Mouse (Mus musculus): Measurements from ENCODE around the gene Odc1.

Gene Odc1

DNA sequence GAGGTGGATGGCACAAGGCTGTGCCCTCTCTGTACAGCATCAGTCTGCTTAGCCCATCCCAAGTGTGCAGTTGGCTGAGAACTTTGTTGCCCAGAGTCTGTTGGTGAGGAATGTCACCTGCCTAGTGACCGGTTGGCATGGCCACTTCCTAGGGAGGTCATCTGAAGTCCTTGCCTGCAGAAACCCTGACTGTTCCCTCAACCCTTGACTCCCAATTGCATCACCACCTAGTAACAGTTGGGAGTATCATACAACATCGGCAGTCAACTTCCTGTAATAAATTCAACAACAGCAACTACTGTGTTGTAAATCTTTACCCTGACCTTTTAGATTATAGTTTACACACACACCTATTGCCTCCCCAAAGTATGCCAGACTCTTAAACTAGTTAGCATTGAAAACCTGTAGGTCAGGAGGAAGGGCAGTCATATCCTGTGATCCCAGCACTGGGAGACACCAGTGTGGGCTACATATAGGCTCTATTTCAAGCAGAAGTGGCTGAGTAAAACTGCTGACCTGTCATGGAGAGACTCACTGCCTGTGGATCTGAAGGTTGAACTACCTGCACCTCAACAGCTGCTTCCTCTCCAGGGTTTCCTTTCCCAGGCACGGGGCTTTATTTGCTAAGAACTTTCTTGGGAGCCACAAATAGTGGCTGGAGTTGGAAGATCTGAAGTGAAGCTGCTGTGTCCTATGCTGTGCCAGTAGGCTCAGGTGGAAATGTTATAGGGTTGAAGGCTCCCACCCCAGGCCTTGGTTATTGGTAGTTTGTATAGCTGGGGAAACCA is 6.8 kb downstream of the Odc1 start:
- DNase-seq = no peak

DNA sequence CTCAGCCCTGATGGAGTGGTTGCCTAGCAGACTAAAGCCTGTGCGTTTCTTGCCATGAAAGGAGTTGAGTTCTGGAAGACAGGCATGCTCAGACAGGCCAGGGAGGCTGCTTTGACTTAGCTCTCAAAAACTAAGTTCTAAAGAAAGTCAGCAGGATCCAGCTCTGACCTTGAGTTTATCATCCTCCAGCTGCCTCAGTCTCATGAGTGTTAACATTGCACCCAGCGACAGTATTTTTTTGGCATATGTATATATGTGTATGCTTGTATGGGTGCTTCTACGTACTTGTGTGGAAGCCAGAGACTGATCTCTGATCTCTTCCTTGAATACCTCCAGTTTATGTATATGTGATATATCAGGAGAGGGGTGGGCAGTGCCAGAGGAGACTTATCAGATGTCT is 7.8 kb downstream of the Odc1 start:
- DNase-seq = no peak

DNA sequence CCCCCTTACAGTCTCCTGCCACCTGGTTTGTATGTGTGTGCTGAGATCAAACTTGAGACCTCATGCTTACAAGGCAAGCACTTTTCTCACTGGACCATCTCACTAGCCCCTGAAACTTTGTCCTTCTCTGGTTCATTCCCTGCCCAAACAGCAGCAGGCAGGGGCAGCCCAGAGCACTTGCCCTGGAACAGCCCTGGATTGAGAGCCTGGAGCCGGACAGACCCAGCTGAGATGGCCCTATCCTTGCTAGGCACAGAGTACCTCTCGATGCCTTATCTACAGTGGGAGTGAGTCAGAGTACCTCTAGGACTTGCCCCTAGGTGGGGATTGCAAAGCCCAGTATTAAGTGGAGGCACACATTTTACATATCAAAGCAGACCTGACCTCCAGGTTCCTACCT is 8.4 kb downstream of the Odc1 start:
- no peak for DNase-seq

DNA sequence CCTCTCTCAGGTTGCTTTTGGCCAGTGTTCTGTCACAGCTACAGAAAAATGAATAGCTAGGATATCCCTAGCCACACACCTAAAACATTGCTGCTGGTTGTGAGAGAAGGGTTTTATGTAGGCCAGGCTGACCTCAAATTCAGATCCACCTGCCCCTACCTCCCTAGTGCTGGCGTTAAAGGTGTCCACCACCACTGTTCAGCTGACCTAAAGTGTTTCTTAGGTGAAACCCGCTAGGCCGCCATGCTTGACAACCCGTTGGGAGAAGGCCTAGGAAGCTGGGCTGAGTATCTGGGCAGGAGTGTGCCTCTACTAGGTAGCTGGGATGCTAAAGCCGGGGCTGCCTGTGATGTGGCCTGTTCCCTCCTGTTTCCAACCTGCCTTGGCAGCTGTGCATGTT is 9.0 kb downstream of the Odc1 start:
- DNase-seq = no peak

DNA sequence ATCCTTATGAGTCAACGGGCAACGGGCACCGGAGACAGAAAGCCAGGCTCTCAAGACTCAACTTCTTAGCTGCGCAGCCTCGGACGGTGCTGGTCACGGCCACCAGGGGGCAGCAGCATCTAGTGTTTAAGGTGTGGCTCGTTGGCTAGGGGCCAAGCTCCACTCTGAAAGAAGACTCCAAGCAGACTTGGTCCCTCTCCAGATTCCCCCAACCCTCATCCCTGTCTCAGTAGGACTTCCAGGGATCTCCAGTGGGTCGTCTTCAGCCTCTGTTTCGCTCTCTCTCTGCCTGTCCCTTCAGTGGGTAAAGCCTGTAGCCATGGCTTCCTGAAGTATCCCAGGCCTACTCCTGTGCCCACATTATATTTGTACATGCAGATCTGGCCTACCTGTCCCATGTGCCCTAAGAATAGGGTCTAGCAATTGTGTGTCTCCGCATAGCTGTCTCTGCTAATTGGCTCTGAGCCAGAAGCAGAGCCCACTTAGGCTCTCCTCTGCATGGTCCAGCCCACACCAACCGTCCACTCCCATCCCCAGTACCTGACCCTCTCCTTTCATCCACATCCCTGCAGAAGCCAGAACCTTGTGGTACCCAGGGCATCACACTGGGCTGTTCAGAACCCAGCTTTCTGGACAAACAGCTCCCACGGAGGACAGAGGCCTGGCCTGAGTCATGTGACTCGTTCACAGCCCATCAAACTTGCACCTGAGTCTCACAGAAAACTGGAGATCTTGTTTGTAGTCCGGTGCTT is 9.8 kb downstream of the Odc1 start:
- peak; percentile 89 for DNase-seq

DNA sequence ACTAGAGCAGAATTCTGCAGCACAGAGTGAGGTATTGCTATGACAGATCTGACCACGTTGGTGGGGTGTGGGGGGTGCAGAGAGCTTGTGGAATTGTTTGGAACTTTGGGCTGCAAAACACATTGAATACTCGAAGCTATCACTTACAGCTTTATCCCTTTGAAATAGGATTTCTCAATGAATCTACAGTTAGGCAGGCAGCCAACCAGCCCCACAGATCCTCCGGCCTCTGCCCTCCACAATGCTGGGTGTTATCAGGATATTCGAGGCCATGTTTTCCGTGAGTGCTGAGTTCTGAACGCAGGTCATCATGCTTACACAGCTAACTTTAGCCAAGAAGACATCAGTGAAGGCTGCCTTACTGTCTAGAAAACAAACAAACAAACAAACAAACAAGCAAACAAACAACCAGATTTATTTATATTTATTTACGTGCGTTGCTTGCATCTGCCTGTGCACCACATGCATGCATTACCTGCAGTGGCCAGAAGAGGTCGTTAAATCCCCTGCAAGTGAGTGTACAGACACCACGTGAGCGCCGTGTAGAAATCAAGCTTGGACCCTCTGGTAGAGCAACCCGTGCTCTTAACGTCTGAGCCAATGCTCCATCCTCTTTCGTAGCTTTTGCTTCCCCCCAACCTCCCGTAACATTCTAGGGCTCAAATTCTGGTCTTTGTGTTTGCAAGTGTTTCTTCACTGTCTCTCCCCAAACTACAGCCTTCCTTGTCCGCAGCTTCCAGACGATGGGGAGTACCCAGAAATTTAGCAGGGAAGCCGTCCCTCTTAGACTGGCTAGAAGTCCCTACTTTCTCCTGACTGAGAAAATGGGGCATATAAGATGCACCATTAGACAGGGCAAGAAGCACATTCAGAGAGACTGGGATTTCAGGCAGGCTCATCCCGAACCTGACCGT is 12.1 kb downstream of the Odc1 start:
- peak; percentile 71 for DNase-seq

DNA sequence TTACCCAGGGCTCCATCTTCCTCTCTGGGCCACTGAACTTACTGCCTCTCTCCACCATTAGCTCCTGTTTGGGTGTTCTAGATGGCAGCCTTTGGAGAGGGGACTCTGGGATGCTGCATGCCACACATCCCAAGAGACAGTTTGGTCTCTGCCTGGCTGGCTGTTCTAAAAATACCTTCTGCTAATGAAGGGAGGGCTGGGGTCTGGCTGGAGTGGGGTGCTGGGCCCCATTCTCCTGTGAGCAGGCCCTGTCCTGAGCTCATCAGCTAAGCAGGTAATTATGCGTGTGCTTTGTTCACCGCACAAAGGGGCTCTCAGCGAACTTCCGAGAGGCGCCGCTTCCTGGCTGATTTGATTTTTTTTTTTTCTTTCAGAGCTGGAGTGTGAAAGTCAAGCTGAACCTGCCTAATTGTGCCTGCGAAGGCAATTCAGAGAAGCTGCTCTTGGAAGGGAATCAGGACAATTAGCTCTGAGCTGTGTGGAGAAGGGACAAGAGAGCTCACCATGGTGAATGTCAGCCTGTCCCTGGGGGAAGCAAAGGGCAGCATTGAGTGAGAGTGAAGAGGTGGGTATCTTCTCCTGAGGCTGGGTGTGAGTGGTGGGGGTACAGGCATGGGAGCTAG is 12.9 kb downstream of the Odc1 start:
- no peak for DNase-seq

DNA sequence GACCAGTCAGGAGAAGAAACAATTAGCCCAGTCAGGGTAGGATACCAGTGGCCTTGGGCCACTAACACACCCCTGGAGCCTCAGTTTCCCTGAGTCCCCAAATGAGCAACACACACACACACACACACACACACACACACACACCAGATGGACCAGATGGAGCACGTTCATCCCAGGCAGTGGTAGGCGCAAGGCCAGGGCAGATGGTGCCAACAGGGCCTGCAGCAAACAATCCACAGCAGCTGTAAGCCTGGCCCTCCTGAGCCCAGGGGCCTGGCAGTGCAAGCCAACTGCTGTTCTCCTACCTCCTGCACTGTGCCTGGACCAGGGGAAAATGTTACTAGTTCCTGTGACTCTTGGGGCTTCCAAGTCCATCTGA is 13.4 kb downstream of the Odc1 start:
- no peak for DNase-seq

DNA sequence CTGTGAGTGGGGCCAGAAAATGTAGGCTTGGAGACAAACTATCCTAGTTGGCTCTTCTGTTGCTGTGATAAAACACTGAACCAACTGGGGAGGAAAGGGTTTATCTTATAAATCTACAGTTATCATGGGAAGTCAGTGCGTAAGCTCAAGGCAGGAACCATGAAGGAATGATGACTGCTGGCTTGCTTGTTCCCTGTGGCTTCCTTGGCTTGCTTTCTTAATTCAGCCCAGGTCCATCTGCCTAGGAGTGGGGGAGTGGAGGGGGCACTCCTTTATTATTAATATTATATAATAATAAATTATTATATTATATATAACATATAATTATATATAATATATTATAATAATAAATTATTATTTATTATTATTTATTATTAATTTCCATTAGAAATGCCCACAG is 17.8 kb downstream of the Odc1 start:
- no peak for DNase-seq

DNA sequence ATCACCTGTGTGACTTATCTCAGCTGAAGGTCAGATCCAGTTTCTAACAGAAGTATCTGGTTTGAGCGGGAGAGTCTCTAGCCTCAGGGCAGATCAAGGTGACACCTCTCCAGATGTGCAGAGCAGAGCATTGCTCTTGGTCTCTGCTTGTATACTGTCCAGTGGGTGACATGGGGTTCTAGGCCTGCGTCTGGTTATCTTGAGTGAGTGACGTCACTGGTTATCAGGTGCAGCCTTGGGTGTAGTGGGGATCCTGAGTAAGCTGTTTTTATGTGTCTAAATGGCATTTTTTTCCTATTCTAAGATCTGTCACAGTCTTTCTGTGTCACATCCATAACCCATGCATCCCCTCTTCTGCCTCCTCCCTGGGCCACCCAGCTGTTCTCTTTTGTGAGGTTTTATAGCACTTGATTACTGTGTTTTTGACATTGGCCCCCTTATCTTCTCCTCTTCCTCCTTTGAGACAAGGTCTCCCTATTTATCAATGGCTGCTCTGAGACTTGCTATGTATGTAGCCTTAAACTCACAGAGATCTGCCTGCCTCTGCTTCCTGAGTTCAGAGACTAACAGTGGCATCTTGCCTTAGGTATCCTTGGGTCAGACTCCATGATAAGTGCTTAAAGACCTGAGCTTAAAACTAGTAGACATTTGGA is 20.9 kb downstream of the Odc1 start:
- DNase-seq = no peak

DNA sequence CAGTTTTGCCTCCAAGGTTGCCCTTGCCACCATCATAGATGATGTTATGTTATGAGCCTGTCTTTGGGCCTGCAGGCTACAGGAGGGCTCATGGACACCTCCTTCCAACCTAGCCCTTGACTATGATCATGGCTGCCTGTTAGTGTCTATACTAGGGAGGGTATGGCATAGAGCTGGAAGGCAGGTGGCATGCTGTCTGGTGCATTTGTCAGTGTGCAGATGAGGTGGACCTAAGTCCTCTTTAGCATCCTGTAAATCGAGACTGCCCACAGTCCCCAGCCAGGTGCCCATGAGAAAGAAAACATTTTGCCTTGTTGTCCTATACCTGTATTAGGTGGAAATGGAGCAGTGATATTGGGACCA is 21.4 kb downstream of the Odc1 start:
- DNase-seq = no peak

DNA sequence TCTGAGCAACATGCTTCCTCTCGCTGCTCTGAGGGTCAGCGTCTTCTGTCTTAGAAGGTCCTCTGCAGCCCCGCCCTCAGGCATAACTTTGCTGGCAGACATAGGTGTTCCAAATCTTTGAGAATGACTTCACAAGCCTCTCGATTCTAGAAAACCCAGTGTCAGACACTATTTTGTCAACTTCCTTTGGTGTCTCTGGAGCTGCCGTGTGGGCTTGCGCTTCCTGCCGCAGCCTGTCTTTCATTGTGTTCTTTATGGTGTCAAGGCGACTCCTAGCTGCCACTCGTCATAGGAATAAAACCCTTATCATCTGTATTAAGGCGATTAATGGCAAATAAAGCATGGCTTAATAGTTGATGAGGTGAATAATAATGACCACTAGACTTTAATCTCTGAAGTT is 24.0 kb downstream of the Odc1 start:
- peak; percentile 39 for DNase-seq

DNA sequence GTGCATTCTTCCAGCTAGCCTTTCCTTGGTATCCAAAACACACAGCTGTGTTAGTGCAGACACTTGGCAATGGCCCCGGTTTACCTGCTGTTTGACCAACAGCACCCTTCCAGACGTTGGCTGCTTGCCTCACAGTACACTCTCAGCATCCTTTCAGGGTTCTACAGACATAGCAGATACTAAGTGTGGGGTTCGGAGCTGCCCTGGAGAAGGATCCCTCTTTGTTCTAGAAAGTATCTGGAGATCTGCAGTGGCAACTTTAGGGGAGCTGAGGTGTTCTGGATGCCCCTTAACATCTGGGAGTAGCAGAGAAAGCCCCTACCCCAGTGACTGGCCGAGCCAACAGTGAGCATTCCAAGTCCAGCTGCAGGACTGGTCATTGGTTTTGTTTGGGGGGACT is 30.0 kb downstream of the Odc1 start:
- DNase-seq = no peak

DNA sequence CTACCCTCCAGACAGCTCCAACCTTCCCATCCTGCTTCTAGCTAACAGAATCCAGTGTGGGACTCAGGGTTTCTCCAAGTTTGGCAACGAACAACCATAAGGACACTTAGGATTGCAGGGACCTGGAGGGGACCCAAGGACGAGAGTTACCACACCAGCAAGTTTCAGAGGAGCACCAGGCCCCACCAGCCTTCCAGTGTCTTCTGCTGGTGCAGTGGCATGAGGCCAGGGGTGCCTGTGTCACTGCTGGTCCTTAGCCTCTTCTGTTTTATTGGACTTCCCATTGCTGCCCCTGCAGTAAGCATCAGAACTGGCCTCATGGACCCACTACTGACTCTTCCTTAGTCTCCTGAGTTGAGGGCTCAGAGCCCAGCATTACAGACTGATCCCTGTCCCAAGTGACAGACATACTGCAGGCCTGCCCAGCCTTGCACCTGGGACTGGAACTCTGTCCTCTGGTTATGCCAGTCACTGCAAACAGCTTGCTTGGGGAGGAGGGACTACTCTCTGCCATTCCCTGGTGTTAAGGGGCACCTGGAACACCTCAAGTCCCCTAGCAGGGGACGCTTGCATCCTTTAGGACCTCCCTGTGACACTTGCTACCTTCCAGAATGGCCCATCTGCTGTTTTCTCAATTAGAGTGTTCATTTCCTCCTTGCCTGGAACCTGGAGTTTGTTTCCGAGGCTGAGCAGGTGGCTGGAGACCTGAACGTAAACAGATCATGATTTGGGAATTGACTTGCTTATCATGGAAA is 30.7 kb downstream of the Odc1 start:
- DNase-seq = no peak

DNA sequence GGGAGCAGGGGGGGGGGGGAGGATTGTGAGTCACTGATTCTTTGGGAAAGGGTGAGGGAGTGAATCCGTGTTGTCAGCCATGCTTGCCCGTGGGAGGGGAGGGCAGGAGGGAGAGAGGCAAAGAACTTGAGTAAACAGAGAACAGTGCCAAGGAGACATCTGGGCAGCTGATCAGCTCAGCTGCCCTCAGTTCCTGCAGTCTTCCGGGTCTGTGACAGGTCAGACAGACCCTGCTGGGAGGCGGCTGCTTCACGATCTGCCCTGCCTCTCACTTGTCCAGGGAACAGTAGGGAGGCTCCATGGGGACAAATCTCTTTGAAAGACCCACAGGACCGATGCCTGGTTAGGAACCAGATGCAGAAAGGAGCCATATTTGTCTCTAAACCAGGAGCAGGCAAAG is 31.4 kb downstream of the Odc1 start:
- DNase-seq = no peak

DNA sequence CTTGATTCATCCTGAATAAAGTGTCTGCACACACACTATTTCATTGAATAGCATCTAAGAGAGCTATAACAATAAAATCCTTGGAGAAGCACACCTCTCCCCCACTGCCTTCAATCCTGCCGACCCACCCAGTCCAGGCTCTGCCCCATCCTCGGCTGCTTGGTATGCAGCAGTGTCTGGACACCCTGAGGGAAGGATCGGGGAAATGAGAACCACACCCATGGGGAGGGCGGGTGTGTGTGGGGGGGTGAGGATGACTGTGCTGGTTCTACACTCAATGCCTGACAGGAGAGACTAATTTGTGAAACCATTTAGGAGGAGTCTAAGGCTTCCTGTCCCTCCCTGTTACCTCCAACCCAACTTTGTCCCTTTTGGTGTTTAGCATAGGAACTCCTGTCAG is 34.0 kb downstream of the Odc1 start:
- no peak for DNase-seq

DNA sequence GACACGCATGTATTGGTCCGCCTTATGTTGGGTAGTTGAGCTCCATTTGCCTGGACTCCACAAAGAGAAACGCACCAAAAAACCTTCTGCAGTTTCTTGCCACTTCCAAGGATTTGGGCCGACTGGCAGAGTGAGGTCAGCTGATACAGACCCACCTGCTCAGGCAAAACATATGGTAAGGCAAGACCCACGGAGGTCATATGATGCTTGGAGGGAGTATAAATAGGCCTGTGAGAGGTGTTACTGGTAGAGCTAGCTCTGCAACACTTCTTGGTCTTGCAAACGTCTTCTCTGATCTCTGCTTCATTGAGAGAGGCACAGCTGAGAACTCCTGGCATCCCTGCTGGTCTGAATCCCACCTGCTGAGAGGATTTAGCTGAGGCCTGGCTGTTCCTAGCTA is 36.4 kb downstream of the Odc1 start:
- DNase-seq = no peak

DNA sequence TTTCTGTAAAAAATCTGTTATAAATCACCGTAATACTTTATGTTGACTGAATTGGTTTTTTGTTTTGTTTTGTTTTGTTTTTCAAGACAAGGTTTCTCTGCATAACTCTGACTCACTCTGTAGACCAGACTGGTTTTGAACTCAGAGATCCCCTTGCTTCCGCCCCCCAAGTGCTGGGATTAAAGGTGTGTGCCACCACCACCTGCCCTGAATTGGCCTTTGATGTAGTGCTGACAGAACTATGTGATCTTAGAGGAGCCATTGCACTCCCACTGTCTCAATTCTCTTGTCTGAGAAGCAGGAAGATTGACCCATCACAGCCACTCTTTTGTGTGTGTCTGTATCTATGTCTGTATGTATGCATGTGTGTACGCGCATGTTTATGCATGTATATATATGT is 37.8 kb downstream of the Odc1 start:
- DNase-seq = no peak

DNA sequence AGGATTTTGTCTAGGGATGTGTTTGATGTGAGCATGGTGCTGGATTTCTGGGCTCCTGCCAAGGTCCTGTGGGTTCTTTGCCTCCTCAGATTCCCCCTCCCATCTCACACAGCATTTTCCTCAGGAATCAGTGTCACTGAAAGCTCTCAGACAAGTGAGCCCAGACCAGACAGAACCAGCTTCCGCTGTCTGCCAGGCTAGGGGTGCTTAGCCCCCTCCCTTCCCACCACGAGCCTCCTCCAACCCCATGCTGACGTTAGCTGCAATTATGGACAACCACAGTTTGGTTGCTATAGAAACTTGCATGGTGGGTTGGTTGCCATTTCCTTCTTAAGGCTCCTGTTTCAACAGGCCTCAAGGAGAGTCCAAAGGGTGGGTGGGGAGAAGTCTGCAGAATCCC is 39.3 kb downstream of the Odc1 start:
- peak; percentile 11 for DNase-seq

DNA sequence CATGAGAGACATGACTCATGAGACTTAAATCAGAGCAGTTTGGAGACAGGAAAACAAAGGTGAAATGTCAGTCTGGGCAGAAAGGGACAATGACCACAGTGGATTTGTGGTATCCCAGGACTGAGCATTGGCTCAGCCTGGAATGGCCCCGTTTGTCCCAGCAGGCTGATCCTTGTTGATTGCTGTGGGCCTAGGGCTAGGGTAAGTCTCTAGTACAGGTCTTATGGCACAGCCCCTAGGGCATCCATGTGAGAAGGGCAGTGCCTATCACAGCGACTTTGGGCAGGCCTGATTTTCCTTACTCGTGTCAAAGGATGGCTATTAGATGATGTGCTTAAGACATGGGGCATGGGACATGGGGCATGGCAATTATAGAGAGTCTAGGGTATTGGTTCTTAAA is 41.4 kb downstream of the Odc1 start:
- no peak for DNase-seq

DNA sequence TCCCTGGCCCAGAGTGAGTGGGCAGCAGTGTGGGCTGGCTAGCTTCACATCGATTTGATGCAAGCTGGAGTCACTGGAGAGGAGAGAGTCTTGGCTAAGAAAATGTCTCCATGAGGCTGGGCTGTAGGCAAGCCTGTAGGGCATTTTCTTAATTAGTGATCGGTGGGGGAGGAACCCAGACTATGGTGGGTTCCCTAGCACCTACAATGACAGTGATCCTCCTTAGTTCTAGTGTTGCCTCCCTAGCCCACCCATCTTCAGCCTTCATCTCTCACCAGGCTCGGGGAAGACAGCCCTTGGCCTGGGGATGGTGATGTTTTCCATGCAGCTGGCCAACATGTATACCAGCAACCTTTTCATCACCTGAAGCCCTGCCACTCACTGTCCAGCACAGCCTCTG is 43.8 kb downstream of the Odc1 start:
- DNase-seq = no peak
